Comparison of ENCODE assay signal across 8 mouse cellular contexts in the genomic region with DNA sequence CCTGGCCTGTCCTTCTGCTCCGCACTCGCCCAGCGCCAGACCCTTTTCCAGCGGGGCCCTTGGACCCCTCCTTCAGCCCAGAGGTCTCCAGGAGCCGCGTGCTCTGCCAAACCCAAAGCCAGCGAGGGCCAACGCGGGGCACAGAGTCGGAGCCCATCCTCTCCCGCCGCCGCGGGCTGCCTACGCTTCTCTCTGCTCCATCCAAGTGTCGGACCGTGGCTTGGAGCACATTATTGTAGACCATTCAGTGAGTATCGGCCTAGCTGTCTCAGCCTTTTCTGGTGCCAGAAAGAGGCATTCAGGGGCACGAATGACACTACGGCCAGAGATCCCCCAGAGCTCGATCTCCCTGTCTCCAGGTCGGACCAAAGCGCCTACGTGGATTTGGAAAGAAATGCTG. TPM values are rescaled to one million over a fixed set of nuclear protein-coding genes. Genes with fewer than 3 reads are reported as not detected.
DNase-seq lines count a peak whose midpoint lies in the region; ATAC-seq lines count a peak whose summit lies in the region.

No protein-coding gene starts in this region.

- ATAC-seq in intestine, embryonic 14.5 days (replicated peaks; ENCODE audit: low FRiP score, low TSS enrichment, low read depth) = no peak; the same call in 1 of the 2 replicates
- no peak; the same call in 1 of the 2 replicates for ATAC-seq in neural tube, embryonic 13.5 days (ENCODE audit: low read depth)

- no peaks in the 10 kb centered on the region for H3K36me3 ChIP-seq in forebrain, embryonic 10.5 days (replicated peaks)
- no peaks in the 10 kb centered on the region for H3K36me3 ChIP-seq in intestine, embryonic 14.5 days (ENCODE audit: control insufficient read depth, insufficient read depth, low read length)
- H3K36me3 ChIP-seq in neural tube, embryonic 13.5 days = no peaks in the 10 kb centered on the region

- peaks cover 43% of the 10 kb centered on the region for H3K4me1 ChIP-seq in forebrain, embryonic 10.5 days
- H3K4me1 ChIP-seq in intestine, embryonic 14.5 days (replicated peaks; ENCODE audit: control insufficient read depth, insufficient read depth, low read length) = peaks cover 8% of the 10 kb centered on the region; the same call in 1 of the 2 replicates
- peaks cover 79% of the 10 kb centered on the region for H3K4me1 ChIP-seq in neural tube, embryonic 13.5 days (replicated peaks)

- no peaks in the 10 kb centered on the region for H3K9me3 ChIP-seq in forebrain, embryonic 10.5 days
- H3K9me3 ChIP-seq in intestine, embryonic 14.5 days (ENCODE audit: control insufficient read depth, low read length) = no peaks in the 10 kb centered on the region
- H3K9me3 ChIP-seq in neural tube, embryonic 13.5 days = no peaks in the 10 kb centered on the region

- H3K4me3 ChIP-seq in forebrain, embryonic 10.5 days = peak overlapping the region; percentile 69
- peak overlapping the region; percentile 55 for H3K4me3 ChIP-seq in intestine, embryonic 14.5 days (ENCODE audit: low read depth, low read length)
- H3K4me3 ChIP-seq in neural tube, embryonic 13.5 days = peak overlapping the region; percentile 81

- peaks cover 99% of the 10 kb centered on the region for H3K27me3 ChIP-seq in forebrain, embryonic 10.5 days (ENCODE audit: poor library complexity, severe bottlenecking)
- H3K27me3 ChIP-seq in intestine, embryonic 14.5 days (replicated peaks; ENCODE audit: control insufficient read depth, insufficient read depth, low read length) = peaks cover 42% of the 10 kb centered on the region
- peaks cover 14% of the 10 kb centered on the region for H3K27me3 ChIP-seq in neural tube, embryonic 13.5 days

- H3K9ac ChIP-seq in intestine, embryonic 14.5 days (ENCODE audit: low read length) = peak overlapping the region; percentile 48
- H3K9ac ChIP-seq in neural tube, embryonic 13.5 days = peak overlapping the region; percentile 93

- under 1% methylated on average over 24 of the region's 24 CpGs for WGBS in forebrain, embryonic 10.5 days
- WGBS in intestine, embryonic 14.5 days = 1% methylated on average over 24 of the region's 24 CpGs
- 0% methylated on average over 24 of the region's 24 CpGs for WGBS in neural tube, embryonic 13.5 days

- peak; percentile 38 for DNase-seq in left cerebral cortex, postnatal 4 days
- no peak for DNase-seq in left cerebral cortex, adult 11 months (ENCODE audit: low spot score)
- no peak for DNase-seq in forebrain, embryonic 10.5 days (ENCODE audit: extremely low spot score, low spot score)
- DNase-seq in intestine, embryonic 14.5 days (ENCODE audit: low spot score) = no peak
- no peak for DNase-seq in thymus, postnatal 14 days
- DNase-seq in natural killer cell, adult 2 months (ENCODE audit: low spot score in 2 of 2) = no peak
- no peak for DNase-seq in frontal cortex, adult 2 months (ENCODE audit: extremely low spot score in 1 of 2, low spot score in 1 of 2)

- intact Hi-C loops in left cerebral cortex, postnatal 4 days (cut with DNase I) = loop anchor here (5.0 kb wide), 1 partner anchor 60 kb away; no protein-coding TSS in a partner anchor

- peak overlapping the region; percentile 81 for H3K4me2 ChIP-seq in intestine, embryonic 14.5 days (ENCODE audit: low read length)
- peak overlapping the region; percentile 85 for H3K4me2 ChIP-seq in neural tube, embryonic 13.5 days

- peak overlapping the region; percentile 82 for H3K27ac ChIP-seq in forebrain, embryonic 10.5 days
- peak overlapping the region; percentile 33; the same call in 1 of the 2 replicates for H3K27ac ChIP-seq in intestine, embryonic 14.5 days (ENCODE audit: low read depth)
- peak overlapping the region; percentile 90 for H3K27ac ChIP-seq in neural tube, embryonic 13.5 days (replicated peaks)

RNA-seq across cellular contexts. Expression of gene Adcyap1r1, which starts 0.6 kb away (rescaled TPM):
- 100 to 1,000 TPM; 112 to 131 TPM for total RNA-seq in left cerebral cortex, postnatal 4 days (2021)
- 3.4 and 3.9 TPM in 2 replicates for polyA plus RNA-seq in forebrain, embryonic 10.5 days (2016; fragmentation: Nextera tagmentation; extraction: Ambion mirVana)
- 9.7 and 10.1 TPM in 2 replicates for polyA plus RNA-seq in intestine, embryonic 14.5 days (2014; fragmentation: Nextera tagmentation; extraction: Ambion mirVana)
- polyA plus RNA-seq in neural tube, embryonic 13.5 days (2015; fragmentation: Nextera tagmentation; extraction: Ambion mirVana) = 40.5 and 43.9 TPM in 2 replicates
- 119 and 133 TPM in 2 replicates for polyA plus RNA-seq in frontal cortex, adult 2 months (2012; rRNA removed)

Comparison
In these comparisons a context has a peak if more than half of its experiments do, and no peak if none do; other contexts are left out.
1. H3K27ac ChIP-seq: peak in every context shown above with its lines; median percentile 90 in neural tube, embryonic 13.5 days; 82 in forebrain, embryonic 10.5 days; 33 in intestine, embryonic 14.5 days.